Mouse (Mus musculus) brain, embryonic 14.5 days (tissue): ENCODE measurements around the gene Mob3a.

Experiments
- CTCF ChIP-seq: fragments of 200-500 bp; IDR thresholded peaks from 2 replicates; pipeline ENCODE4 v1.5.1; 2012; ENCODE audit warnings: inconsistent platforms, mild to moderate bottlenecking, moderate library complexity, borderline replicate concordance; ENCODE audit not compliant: insufficient read depth, insufficient read length; ENCODE audit errors: extremely low read depth
- POLR2A ChIP-seq: fragments of 200-500 bp; IDR thresholded peaks from 2 replicates; pipeline ENCODE4 v1.6.1; 2012; ENCODE audit warnings: mild to moderate bottlenecking, inconsistent platforms, borderline replicate concordance; ENCODE audit not compliant: poor library complexity, insufficient read depth, insufficient read length, severe bottlenecking; ENCODE audit errors: extremely low read depth

- TF ChIP-seq CTCF (no peak), POLR2A (no peak)
These were observed 18.1 kb downstream of the Mob3a start for GRCm38 (mm10) chr10:80683647-80684046.
